Mouse (Mus musculus): Measurements from ENCODE around the gene Zbed3. TPM values are rescaled to one million over a fixed set of nuclear protein-coding genes. Genes with fewer than 3 reads are reported as not detected.
"Not testable (repeated sequence)": the region's sequence is repeated elsewhere in the genome, so short reads cannot be mapped to it uniquely, and the experiment has no call there.

Gene Zbed3
- polyA plus RNA-seq, 1 experiment from 2014 or later = 4.9 TPM

- H3K9me3 ChIP-seq (replicated peaks; ENCODE audit: control insufficient read depth, low read length) = no peaks in the 10 kb centered on the region
- no peaks in the 10 kb centered on the region for H3K4me1 ChIP-seq (ENCODE audit: control insufficient read depth, low read depth, low read length)
- no peak overlapping the region for H3K4me3 ChIP-seq (ENCODE audit: low read depth, low read length)
- WGBS (ENCODE audit: insufficient replicate concordance) = 25% methylated on average over 8 of the region's 8 CpGs
- H3K27ac ChIP-seq (ENCODE audit: low read length) = no peak overlapping the region
- H3K4me2 ChIP-seq (ENCODE audit: low read depth, low read length) = no peak overlapping the region
- peak; percentile 21; the same call in 1 of the 2 replicates for ATAC-seq (ENCODE audit: low read depth)
- peaks cover 15% of the 10 kb centered on the region for H3K36me3 ChIP-seq (ENCODE audit: control insufficient read depth, insufficient read depth)
- no peaks in the 10 kb centered on the region for H3K27me3 ChIP-seq (ENCODE audit: control insufficient read depth, insufficient read depth, low read depth, low read length)
- no peak overlapping the region for H3K9ac ChIP-seq (ENCODE audit: low read depth, low read length)
Observed at GRCm38 (mm10) chr13:95347018-95347696, 23.7 kb downstream of the Zbed3 start.

DNA sequence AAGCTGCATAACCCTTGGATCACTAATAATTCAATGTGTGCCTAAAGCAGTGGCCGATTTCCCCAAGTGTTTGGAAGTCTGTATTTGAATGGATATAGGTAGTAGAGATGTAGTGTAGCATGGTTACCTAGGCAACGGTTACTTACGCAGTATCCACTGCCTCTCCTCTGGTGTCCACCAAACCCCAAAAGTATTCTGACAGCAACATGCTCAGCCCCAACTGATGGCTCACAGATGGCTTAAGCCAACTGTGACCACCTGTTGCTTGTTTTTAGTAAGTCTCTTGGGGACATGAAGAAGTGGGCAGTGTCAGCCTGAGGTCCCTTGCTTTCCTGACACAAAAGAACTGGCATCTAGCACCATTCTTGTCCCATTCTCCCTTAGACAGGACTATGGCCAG is 25.1 kb downstream of the Zbed3 start:
- Histone ChIP-seq H3K4me2 (ENCODE audit: low read depth, low read length) (no peak overlapping the region), H3K4me1 (ENCODE audit: control insufficient read depth, low read depth, low read length) (no peaks in the 10 kb centered on the region), H3K36me3 (ENCODE audit: control insufficient read depth, insufficient read depth) (peaks cover 24% of the 10 kb centered on the region), H3K4me3 (ENCODE audit: low read depth, low read length) (no peak overlapping the region), H3K9me3 (replicated peaks; ENCODE audit: control insufficient read depth, low read length) (no peaks in the 10 kb centered on the region), H3K27ac (ENCODE audit: low read length) (no peak overlapping the region), H3K9ac (ENCODE audit: low read depth, low read length) (no peak overlapping the region), H3K27me3 (ENCODE audit: control insufficient read depth, insufficient read depth, low read depth, low read length) (no peaks in the 10 kb centered on the region)
- no peak for ATAC-seq (ENCODE audit: low read depth)
- 79% methylated on average over 3 of the region's 3 CpGs for WGBS (ENCODE audit: insufficient replicate concordance)

- no peaks in the 10 kb centered on the region for H3K4me1 ChIP-seq (ENCODE audit: control insufficient read depth, low read depth, low read length)
- 35% methylated on average over 2 of the region's 2 CpGs for WGBS (ENCODE audit: insufficient replicate concordance)
- ATAC-seq (ENCODE audit: low read depth) = no peak
- H3K27ac ChIP-seq (ENCODE audit: low read length) = no peak overlapping the region
- H3K4me2 ChIP-seq (ENCODE audit: low read depth, low read length) = no peak overlapping the region
- H3K27me3 ChIP-seq (ENCODE audit: control insufficient read depth, insufficient read depth, low read depth, low read length) = no peaks in the 10 kb centered on the region
- H3K4me3 ChIP-seq (ENCODE audit: low read depth, low read length) = no peak overlapping the region
- H3K36me3 ChIP-seq (ENCODE audit: control insufficient read depth, insufficient read depth) = peaks cover 60% of the 10 kb centered on the region
- H3K9ac ChIP-seq (ENCODE audit: low read depth, low read length) = no peak overlapping the region
- H3K9me3 ChIP-seq (replicated peaks; ENCODE audit: control insufficient read depth, low read length) = no peaks in the 10 kb centered on the region
Observed at GRCm38 (mm10) chr13:95358223-95358622, 34.8 kb downstream of the Zbed3 start.

- Histone ChIP-seq H3K9ac (ENCODE audit: low read depth, low read length) (no peak overlapping the region), H3K27ac (ENCODE audit: low read length) (no peak overlapping the region), H3K4me3 (ENCODE audit: low read depth, low read length) (no peak overlapping the region), H3K4me2 (ENCODE audit: low read depth, low read length) (no peak overlapping the region), H3K27me3 (ENCODE audit: control insufficient read depth, insufficient read depth, low read depth, low read length) (no peaks in the 10 kb centered on the region), H3K9me3 (replicated peaks; ENCODE audit: control insufficient read depth, low read length) (no peaks in the 10 kb centered on the region), H3K4me1 (ENCODE audit: control insufficient read depth, low read depth, low read length) (peaks cover 4% of the 10 kb centered on the region), H3K36me3 (ENCODE audit: control insufficient read depth, insufficient read depth) (peaks cover 30% of the 10 kb centered on the region)
- ATAC-seq (ENCODE audit: low read depth) = no peak
- 76% methylated on average over 4 of the region's 4 CpGs for WGBS (ENCODE audit: insufficient replicate concordance)
Observed at GRCm38 (mm10) chr13:95363440-95363839, 40.0 kb downstream of the Zbed3 start.

DNA sequence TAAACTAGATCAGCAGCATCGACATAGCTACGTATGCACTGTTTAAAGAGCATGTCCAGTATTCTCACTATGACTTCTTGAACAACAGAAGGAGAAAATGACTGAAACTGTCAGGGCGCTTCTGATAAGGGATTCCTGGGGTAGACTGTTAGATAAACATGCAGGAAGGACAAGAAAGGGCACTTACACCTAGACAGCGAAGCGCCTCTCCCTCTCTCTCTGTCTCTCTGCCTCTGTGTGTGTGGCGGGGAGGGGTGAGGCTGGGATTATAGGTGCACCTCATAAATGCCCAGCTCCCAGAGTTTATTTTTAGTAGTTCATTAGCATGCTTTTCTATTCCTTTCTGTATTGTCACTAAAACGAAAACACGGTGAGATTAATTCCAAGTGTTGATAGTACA is 42.9 kb downstream of the Zbed3 start:
- H3K27me3 ChIP-seq (ENCODE audit: control insufficient read depth, insufficient read depth, low read depth, low read length) = no peaks in the 10 kb centered on the region
- ATAC-seq (ENCODE audit: low read depth) = peak; percentile 81
- no peak overlapping the region for H3K4me2 ChIP-seq (ENCODE audit: low read depth, low read length)
- H3K27ac ChIP-seq (ENCODE audit: low read length) = no peak overlapping the region
- WGBS (ENCODE audit: insufficient replicate concordance) = 40% methylated on average over 8 of the region's 8 CpGs
- peaks cover 4% of the 10 kb centered on the region for H3K4me1 ChIP-seq (ENCODE audit: control insufficient read depth, low read depth, low read length)
- H3K36me3 ChIP-seq (ENCODE audit: control insufficient read depth, insufficient read depth) = peaks cover 42% of the 10 kb centered on the region
- no peak overlapping the region for H3K9ac ChIP-seq (ENCODE audit: low read depth, low read length)
- H3K4me3 ChIP-seq (ENCODE audit: low read depth, low read length) = no peak overlapping the region
- H3K9me3 ChIP-seq (replicated peaks; ENCODE audit: control insufficient read depth, low read length) = no peaks in the 10 kb centered on the region

GRCm38 (mm10) chr13:95374701-95375553 is 51.5 kb downstream of the Zbed3 start, which contains the start of gene Aggf1:
Aggf1 (minus strand) TSS chr13:95375352.
- no peaks in the 10 kb centered on the region; the same call in 1 of the 2 replicates for H3K9me3 ChIP-seq (replicated peaks; ENCODE audit: control insufficient read depth, low read length)
- H3K4me3 ChIP-seq (ENCODE audit: low read depth, low read length) = peak within 1 kb of the TSS; percentile 100
- peaks cover 8% of the 10 kb centered on the region for H3K36me3 ChIP-seq (ENCODE audit: control insufficient read depth, insufficient read depth)
- H3K4me1 ChIP-seq (ENCODE audit: control insufficient read depth, low read depth, low read length) = peaks cover 16% of the 10 kb centered on the region
- peak within 1 kb of the TSS; percentile 81 for H3K4me2 ChIP-seq (ENCODE audit: low read depth, low read length)
- WGBS (ENCODE audit: insufficient replicate concordance) = under 1% methylated on average over 86 of the region's 86 CpGs
- peak within 1 kb of the TSS; percentile 96 for H3K9ac ChIP-seq (ENCODE audit: low read depth, low read length)
- no peaks in the 10 kb centered on the region for H3K27me3 ChIP-seq (ENCODE audit: control insufficient read depth, insufficient read depth, low read depth, low read length)
- peak; percentile 96 for ATAC-seq (ENCODE audit: low read depth)
- H3K27ac ChIP-seq (ENCODE audit: low read length) = peak within 1 kb of the TSS; percentile 93

GRCm38 (mm10) chr13:95375554-95375914 is 52.1 kb downstream of the Zbed3 start:
- 23% methylated on average over 6 of the region's 6 CpGs for WGBS (ENCODE audit: insufficient replicate concordance)
- H3K27ac ChIP-seq (ENCODE audit: low read length) = peak overlapping the region; percentile 40; the same call in 1 of the 2 replicates
- H3K9ac ChIP-seq (ENCODE audit: low read depth, low read length) = peak overlapping the region; percentile 96
- peaks cover 2% of the 10 kb centered on the region; the same call in 1 of the 2 replicates for H3K36me3 ChIP-seq (ENCODE audit: control insufficient read depth, insufficient read depth)
- no peaks in the 10 kb centered on the region for H3K27me3 ChIP-seq (ENCODE audit: control insufficient read depth, insufficient read depth, low read depth, low read length)
- H3K9me3 ChIP-seq (replicated peaks; ENCODE audit: control insufficient read depth, low read length) = no peaks in the 10 kb centered on the region; the same call in 1 of the 2 replicates
- peak overlapping the region; percentile 81 for H3K4me2 ChIP-seq (ENCODE audit: low read depth, low read length)
- peak overlapping the region; percentile 100 for H3K4me3 ChIP-seq (ENCODE audit: low read depth, low read length)
- ATAC-seq (ENCODE audit: low read depth) = no peak
- peaks cover 16% of the 10 kb centered on the region for H3K4me1 ChIP-seq (ENCODE audit: control insufficient read depth, low read depth, low read length)

DNA sequence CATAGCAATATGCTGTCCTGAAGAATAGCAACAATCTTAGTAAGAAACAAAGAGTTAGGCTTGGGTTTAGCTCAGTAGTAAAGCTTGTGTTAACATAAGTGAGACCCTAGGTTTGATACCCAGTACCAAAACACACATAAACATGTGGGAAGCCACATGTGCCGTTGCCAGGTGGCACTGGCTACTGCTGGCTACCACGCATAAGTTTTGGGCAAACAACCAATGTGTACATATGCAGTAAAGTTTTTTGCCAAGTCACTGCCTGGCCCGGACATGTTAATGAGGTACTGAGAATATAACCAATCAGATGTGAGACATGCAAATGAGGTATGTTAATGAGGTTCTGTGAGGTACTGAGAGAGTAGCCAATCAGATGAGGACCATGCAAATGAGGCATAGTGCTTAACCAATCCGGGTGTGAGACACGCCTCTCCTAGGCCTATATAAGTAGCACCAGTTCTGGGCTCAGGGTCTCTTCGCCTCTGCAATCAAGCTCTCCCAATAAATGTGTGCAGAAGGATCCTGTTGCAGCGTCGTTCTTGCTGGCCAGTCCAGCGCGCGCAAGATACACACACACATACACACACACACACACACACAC is 53.4 kb downstream of the Zbed3 start:
- H3K4me3 ChIP-seq (ENCODE audit: low read depth, low read length); ATAC-seq (ENCODE audit: low read depth); H3K4me2 ChIP-seq (ENCODE audit: low read depth, low read length); H3K36me3 ChIP-seq (ENCODE audit: control insufficient read depth, insufficient read depth); H3K9me3 ChIP-seq (replicated peaks; ENCODE audit: control insufficient read depth, low read length); H3K27ac ChIP-seq (ENCODE audit: low read length); H3K9ac ChIP-seq (ENCODE audit: low read depth, low read length); H3K27me3 ChIP-seq (ENCODE audit: control insufficient read depth, insufficient read depth, low read depth, low read length): not testable (repeated sequence)
- WGBS (ENCODE audit: insufficient replicate concordance) = 90% methylated on average over 11 of the region's 11 CpGs
- peaks cover 16% of the 10 kb centered on the region for H3K4me1 ChIP-seq (ENCODE audit: control insufficient read depth, low read depth, low read length)

Measured in liver, embryonic 16.5 days (tissue).